Mouse (Mus musculus): Measurements from ENCODE around the gene Fhit.

Gene Fhit

DNA sequence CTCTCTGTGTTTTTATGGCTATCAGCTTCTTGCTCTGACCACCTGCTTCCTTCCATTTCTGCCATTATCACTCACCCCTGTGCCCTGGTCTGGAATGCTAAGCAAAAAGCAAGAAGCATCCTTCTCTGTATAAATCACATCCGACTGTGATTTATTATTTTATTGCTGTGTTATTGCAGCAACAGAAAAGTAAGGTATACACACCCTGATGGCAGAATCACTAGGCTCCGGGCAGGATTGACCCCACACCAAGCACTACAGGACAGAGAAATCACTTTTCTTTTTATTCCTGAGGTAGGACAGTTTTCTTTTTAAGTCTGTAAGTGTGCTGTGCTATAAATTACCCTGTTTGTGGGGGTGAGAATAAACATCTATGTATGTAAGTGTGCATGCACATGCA is 460.1 kb downstream of the Fhit start:
- 88% methylated on average over 2 of the region's 2 CpGs for WGBS

DNA sequence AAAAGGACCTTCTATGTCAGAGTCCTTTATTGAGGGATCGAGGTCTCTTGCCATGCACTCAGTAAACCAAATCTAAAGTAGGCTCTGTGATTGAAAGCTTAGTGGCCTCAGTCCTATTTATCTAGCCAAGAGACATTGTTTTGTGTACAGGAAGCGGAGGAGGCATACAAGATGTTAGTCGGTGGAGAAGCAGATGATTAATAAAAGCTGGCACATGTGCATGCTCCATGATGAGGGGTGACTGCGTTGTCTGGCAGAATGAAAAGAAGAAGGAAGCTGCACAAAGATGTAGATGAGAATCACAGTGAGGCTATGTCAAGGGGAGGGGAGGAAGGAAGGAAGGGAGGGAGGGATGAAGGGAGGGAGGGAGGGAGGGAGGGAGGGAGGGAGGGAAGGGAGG is 481.8 kb downstream of the Fhit start:
- 48% methylated on average over 4 of the region's 4 CpGs for WGBS

GRCm38 (mm10) chr14:10677627-10678026 is 484.2 kb downstream of the Fhit start:
- 49% methylated on average over 2 of the region's 2 CpGs for WGBS

- 94% methylated on average over 4 of the region's 4 CpGs for WGBS
Observed at GRCm38 (mm10) chr14:10660247-10660646, 501.6 kb downstream of the Fhit start.

DNA sequence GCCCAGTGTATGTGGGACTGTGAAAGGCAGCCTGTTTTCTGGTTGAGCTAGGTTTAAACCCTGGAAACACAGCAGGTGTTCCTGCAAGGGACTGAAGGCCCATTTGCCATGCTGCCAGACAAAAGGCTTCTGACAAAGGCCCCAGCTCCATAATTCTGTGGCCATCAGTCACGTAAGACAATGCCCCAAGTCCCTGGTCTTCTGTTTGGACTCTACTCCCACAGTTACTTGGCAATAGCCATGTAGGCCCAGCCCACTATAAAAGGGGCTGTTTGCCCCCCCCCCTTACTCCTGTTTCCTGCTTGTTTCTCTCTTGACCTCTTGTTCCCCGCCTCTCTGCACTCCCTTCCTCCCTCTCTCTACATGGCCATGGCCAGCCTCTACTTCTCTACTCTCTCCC is 502.5 kb downstream of the Fhit start:
- 93% methylated on average over 2 of the region's 2 CpGs for WGBS

DNA sequence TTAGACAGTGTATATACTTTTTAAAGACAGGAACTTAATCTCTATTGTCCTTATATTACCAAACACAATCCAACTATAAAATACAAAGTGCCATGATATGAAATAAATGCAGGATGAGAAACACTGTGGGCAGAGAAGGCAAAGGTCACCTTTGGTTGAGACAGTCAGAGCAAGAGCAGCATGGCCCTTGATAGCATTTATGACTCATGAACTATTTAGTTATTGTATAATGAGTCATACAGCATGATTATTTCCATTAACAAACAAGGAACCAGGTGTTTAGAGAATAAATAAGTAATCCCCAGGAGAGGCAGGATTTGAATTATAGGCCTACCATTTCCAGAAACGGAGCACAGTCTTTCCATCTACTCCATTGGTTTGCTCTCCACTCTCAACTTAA is 503.6 kb downstream of the Fhit start:
- WGBS: 92% methylated on average over 1 of the region's 1 CpGs

DNA sequence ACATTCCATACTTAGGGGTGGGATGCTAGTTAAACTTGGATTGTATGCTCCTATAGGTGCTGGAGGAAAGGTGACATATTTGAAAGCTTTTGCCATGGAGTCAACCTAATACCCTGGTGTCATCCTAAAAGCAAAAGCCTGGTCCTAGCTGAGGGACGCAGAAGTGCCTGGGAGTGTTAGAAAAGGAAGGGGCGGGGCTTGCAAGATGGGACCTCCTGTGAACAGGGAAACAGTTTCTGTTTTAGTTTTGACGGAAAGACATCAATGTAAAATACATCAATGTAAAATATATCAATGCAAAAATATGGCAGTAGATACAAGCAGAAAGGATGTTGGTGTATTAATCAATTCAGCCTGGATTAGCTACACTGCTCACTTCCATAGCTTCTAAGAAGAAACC is 504.5 kb downstream of the Fhit start:
- WGBS: 87% methylated on average over 3 of the region's 3 CpGs

GRCm38 (mm10) chr14:10655842-10656241 is 506.0 kb downstream of the Fhit start:
- WGBS: 68% methylated on average over 3 of the region's 3 CpGs

- 64% methylated on average over 3 of the region's 3 CpGs for WGBS
Observed at GRCm38 (mm10) chr14:10631783-10632182, 530.1 kb downstream of the Fhit start.

- WGBS: 51% methylated on average over 2 of the region's 2 CpGs
Observed at GRCm38 (mm10) chr14:10630831-10631360, 530.9 kb downstream of the Fhit start.

DNA sequence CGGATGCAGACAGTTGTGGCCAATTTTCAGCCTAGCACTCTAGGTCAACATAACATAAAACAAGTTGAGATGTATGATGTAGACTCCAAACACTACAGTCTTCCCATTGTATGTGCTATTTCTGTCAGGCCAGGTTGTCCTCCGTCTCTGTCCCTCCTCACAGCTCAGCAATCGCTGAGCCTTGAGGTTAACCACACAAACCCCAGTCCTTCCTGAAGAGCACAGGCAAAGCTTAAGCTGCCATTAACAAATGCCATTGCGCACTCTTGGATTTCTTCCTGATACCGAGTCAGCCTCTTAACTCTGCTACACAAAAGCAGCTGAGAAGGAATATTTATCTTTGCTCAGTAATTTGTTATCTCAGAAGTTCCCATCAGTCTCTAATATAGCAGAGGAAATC is 568.4 kb downstream of the Fhit start:
- 78% methylated on average over 5 of the region's 5 CpGs for WGBS

GRCm38 (mm10) chr14:10568937-10569552 is 592.8 kb downstream of the Fhit start:
- 91% methylated on average over 3 of the region's 3 CpGs for WGBS

- WGBS: 83% methylated on average over 2 of the region's 2 CpGs
Observed at GRCm38 (mm10) chr14:10567771-10568170, 594.1 kb downstream of the Fhit start.

DNA sequence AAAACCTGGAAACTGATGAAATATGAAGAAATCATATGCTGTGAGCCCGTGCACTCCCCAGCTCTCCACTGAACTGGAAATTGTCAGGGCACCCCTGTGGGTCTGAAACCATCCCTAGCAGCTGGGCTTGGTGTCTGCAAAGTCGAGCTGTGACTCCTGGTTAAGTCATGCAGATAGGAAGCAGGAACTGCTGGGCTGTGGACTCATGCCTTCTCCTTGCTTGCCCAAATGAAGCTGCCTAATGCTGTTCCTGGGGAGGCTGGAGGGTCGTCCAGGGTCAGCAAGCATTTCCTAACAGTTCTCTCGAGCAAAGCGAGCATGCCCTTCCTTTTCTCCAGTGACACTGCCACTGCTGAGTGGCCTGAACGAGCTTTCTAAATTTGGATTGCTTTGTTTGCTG is 607.1 kb downstream of the Fhit start:
- WGBS: 63% methylated on average over 6 of the region's 6 CpGs

DNA sequence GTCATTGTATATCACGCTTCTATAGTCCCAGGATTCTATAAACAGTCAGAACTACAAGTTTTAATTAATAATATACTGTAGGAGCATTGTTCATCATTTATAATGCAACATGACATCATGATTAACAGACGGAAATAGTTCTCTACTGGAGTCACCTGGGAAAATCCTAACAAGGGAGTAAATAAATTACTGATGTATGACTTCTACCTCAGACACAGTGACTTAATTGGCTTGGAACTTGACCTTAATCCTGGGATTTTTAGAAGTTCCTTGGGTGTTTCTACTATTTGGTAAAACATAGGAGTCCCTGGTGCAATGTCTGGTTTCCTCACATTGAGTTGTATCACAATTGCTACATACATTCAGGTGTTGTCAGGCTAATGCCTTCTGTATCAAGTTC is 613.2 kb downstream of the Fhit start:
- 92% methylated on average over 2 of the region's 2 CpGs for WGBS

DNA sequence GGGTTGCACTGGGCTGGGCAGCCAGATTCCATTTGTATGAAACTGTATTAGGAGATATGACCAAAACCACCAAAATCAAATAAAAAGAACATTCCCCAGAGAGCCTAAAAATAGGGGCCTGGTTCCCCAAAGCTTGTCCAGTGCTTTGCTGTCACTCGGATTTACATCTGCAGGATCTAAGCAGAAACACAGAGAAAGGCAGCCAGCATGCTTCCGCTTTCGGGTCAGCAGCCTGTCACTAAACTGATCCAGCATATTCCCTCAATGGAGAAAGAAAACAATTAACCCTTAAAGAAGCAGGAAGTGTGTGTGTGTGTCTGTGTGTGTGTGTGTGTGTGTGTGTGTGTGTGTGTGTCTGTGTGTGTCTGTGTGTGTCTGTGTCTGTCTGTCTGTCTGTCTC is 615.9 kb downstream of the Fhit start:
- WGBS: 58% methylated on average over 3 of the region's 3 CpGs

- WGBS: 95% methylated on average over 2 of the region's 2 CpGs
Observed at GRCm38 (mm10) chr14:10534862-10535261, 627.0 kb downstream of the Fhit start.

DNA sequence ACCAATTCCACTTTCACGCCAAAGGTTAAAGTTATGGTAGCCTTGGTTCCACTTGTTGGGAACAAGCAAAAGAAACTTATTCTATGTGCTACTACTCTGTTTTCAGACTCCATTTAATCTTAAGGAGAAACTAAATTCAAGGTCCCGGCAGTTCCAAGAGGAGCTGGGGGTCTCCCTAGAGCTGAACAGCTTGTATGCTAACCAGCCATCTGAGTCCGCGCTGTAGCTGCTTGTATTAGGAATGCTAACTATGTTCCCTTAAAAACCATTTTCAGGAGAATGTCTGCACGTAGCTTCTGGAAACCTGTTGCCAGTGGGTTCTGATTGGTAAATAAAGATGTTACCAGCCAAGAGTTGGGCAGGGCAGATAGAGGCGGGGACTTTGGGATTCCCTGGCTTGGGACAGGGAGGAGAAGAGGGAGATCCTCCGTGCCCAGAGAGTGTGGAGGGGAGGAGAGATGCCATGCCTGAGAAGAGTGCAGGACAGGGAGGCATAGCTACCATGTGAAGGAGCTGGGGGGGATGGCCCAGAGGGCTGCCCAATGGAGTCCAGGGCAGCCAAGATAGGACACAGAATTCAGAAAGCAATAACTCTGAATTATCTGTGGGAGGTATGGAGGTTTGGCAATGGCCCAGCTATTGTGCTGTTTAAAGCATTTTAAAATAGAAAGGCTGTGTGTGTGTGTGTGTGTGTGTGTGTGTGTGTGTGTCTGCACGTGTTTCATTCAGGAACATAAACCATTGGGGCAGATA is 629.9 kb downstream of the Fhit start:
- WGBS: 53% methylated on average over 8 of the region's 8 CpGs

DNA sequence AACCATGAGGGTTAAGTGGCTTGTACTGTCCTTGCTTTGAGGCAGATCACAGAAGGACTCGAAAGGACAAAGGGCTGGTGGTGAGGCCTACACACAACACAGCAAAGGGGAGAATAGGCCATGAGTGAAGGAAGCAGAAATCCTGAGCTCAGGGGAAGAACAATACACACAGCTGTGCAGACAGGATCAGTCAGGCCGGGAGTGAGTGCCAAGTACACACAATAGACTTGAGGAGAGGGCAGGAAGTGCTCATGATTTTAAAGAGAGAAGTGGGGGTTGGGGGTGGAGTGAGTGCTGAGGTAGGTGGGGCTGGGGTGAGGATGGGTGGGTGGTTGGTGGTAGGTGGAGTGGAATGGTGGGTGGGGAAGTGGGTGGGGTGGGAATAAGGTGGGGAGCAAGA is 635.0 kb downstream of the Fhit start:
- WGBS: 41% methylated on average over 2 of the region's 2 CpGs

GRCm38 (mm10) chr14:10525786-10526185 is 636.0 kb downstream of the Fhit start:
- WGBS: 90% methylated on average over 4 of the region's 4 CpGs

DNA sequence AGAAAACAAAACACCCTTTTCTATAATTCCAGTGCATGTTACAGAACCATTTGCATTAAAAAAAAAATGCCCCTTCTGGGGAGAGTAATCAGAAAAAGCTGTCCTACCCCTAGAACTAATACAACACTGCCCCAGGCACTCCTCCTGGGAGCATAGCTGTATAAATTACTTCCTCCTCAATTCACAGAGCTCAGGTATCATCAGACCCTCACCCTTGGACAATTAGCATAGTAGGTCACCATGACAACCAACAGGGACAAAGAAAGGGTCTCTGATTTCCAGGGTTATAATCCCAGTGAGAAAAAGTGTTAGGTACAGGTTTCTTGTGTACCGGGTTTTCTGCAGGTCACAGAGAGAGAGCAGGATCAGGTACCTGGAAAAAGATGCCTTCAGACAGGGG is 654.3 kb downstream of the Fhit start:
- WGBS: 66% methylated on average over 1 of the region's 1 CpGs

GRCm38 (mm10) chr14:10485798-10486197 is 676.0 kb downstream of the Fhit start:
- 60% methylated on average over 3 of the region's 3 CpGs for WGBS

DNA sequence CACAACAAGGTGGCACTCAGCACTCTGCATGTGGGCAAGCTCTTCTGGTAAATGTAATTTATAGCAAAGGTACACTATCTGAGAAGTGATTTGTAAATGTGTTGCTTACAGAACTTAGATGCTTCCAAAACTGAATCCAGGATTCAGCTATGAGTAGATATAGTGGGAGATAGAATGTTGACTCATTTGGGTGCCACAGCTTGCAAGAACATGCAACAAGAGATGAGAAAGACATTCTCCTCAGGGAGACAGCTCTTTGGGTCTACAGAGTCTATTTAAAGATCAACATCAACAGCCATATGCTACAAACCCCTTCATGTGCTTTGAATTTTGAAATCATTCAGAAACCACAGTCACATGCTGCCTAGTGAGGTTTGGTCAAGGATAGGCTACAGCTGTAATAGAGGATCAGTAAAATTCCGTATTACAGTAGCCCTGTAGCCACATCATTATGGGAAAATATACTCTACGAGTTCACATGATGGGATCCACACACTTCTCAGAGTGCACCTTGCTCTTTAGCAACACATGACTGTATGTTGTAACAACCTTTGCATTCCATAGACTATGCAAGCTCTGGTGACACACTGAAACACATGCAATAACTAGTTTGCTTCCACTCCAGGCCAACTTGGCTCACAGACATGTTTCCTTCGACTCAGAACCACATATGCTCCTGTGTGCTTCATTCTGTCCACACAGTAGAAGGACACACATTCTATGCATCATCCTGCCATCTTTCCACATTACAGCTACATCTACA is 678.8 kb downstream of the Fhit start:
- whole genome bisulfite sequencing: 73% methylated on average over 3 of the region's 3 CpGs
